Mouse (Mus musculus) cortical plate, adult 2 months (tissue): Measurements from ENCODE around the gene Pygm.

Experiments used
- CTCF ChIP-seq: fragments of 200-500 bp; IDR thresholded peaks from 2 replicates; pipeline ENCODE4 v1.5.1; 2011; ENCODE audit warnings: mild to moderate bottlenecking, control low read depth, low read length; ENCODE audit not compliant: insufficient read depth; ENCODE audit errors: extremely low read depth
- POLR2A ChIP-seq: fragments of 200-500 bp; IDR thresholded peaks from 2 replicates; pipeline ENCODE4 v1.6.1; 2011; ENCODE audit warnings: mild to moderate bottlenecking, low read length, control low read depth; ENCODE audit not compliant: insufficient read depth; ENCODE audit errors: extremely low read depth

DNA sequence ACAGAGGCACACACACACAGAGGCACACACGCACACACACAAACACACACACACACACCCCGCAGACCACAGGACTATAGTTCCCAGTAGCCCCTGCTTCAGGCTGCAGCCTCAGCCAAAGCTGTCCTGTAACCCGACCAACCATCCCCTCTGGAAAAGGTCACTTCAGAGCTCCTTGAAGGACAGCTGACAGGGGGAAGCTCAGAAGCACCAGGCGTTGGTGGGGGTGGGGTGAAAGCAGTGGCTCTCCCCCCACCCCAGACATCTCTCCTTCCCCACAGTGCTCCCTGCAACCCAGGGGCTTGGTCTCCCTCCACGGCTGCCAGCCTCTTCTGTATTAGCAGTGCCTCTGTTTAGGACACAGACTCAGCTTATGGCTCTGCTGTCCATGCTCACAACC lies 729 bp upstream of the Pygm start:
- TF ChIP-seq CTCF = no peak
- TF ChIP-seq POLR2A = no peak
